Mouse (Mus musculus): Measurements from ENCODE around the gene Cit. TPM values are rescaled to one million over a fixed set of nuclear protein-coding genes. Genes with fewer than 3 reads are reported as not detected.

Cit gene
- polyA plus RNA-seq, 1 experiment from 2014 or later: 30.7 TPM

GRCm38 (mm10) chr5:116036465-116036864 is 191.4 kb downstream of the Cit start:
- no peak for DNase-seq (ENCODE audit: low spot score, missing footprints)
- Histone ChIP-seq H3K27ac (ENCODE audit: low read depth, low read length) (no peak overlapping the region), H3K9me3 (ENCODE audit: control insufficient read depth, low read length) (no peaks in the 10 kb centered on the region), H3K27me3 (ENCODE audit: control insufficient read depth, insufficient read depth, low read length) (no peaks in the 10 kb centered on the region), H3K36me3 (ENCODE audit: control insufficient read depth, insufficient read depth, low read length) (no peaks in the 10 kb centered on the region), H3K4me2 (no peak overlapping the region), H3K4me1 (ENCODE audit: control insufficient read depth, insufficient read depth, low read length) (peaks cover 4% of the 10 kb centered on the region; the same call in 1 of the 2 replicates), H3K9ac (ENCODE audit: low read length) (no peak overlapping the region), H3K4me3 (ENCODE audit: low read depth, low read length) (no peak overlapping the region)
- 55% methylated on average over 16 of the region's 16 CpGs for WGBS
- no peak for ATAC-seq (ENCODE audit: low FRiP score)

GRCm38 (mm10) chr5:116037731-116038130 is 192.7 kb downstream of the Cit start:
- 73% methylated on average over 11 of the region's 12 CpGs for WGBS
- H3K9ac ChIP-seq (ENCODE audit: low read length): no peak overlapping the region
- ATAC-seq (ENCODE audit: low FRiP score) (no peak), DNase-seq (ENCODE audit: low spot score, missing footprints) (no peak)
- no peak overlapping the region for H3K4me2 ChIP-seq
- no peak overlapping the region for H3K4me3 ChIP-seq (ENCODE audit: low read depth, low read length)
- H3K36me3 ChIP-seq (ENCODE audit: control insufficient read depth, insufficient read depth, low read length): no peaks in the 10 kb centered on the region
- H3K27ac ChIP-seq (ENCODE audit: low read depth, low read length): no peak overlapping the region
- H3K4me1 ChIP-seq (ENCODE audit: control insufficient read depth, insufficient read depth, low read length): peaks cover 4% of the 10 kb centered on the region; the same call in 1 of the 2 replicates
- H3K9me3 ChIP-seq (ENCODE audit: control insufficient read depth, low read length): no peaks in the 10 kb centered on the region
- no peaks in the 10 kb centered on the region for H3K27me3 ChIP-seq (ENCODE audit: control insufficient read depth, insufficient read depth, low read length)

- peaks cover 4% of the 10 kb centered on the region; the same call in 1 of the 2 replicates for H3K4me1 ChIP-seq (ENCODE audit: control insufficient read depth, insufficient read depth, low read length)
- H3K27ac ChIP-seq (ENCODE audit: low read depth, low read length): no peak overlapping the region
- H3K4me3 ChIP-seq (ENCODE audit: low read depth, low read length): no peak overlapping the region
- H3K36me3 ChIP-seq (ENCODE audit: control insufficient read depth, insufficient read depth, low read length): no peaks in the 10 kb centered on the region
- no peaks in the 10 kb centered on the region for H3K9me3 ChIP-seq (ENCODE audit: control insufficient read depth, low read length)
- ATAC-seq (ENCODE audit: low FRiP score) (no peak), DNase-seq (ENCODE audit: low spot score, missing footprints) (peak; percentile 45)
- no peak overlapping the region for H3K4me2 ChIP-seq
- WGBS: 31% methylated on average over 11 of the region's 11 CpGs
- H3K27me3 ChIP-seq (ENCODE audit: control insufficient read depth, insufficient read depth, low read length): no peaks in the 10 kb centered on the region
- no peak overlapping the region for H3K9ac ChIP-seq (ENCODE audit: low read length)
These were observed 194.6 kb downstream of the Cit start for GRCm38 (mm10) chr5:116039706-116040105.

- peak; percentile 64 for DNase-seq (ENCODE audit: low spot score, missing footprints)
- Histone ChIP-seq H3K4me3 (ENCODE audit: low read depth, low read length) (no peak overlapping the region), H3K9ac (ENCODE audit: low read length) (no peak overlapping the region), H3K36me3 (ENCODE audit: control insufficient read depth, insufficient read depth, low read length) (no peaks in the 10 kb centered on the region), H3K4me1 (ENCODE audit: control insufficient read depth, insufficient read depth, low read length) (no peaks in the 10 kb centered on the region), H3K4me2 (no peak overlapping the region), H3K27ac (ENCODE audit: low read depth, low read length) (no peak overlapping the region), H3K9me3 (ENCODE audit: control insufficient read depth, low read length) (no peaks in the 10 kb centered on the region), H3K27me3 (ENCODE audit: control insufficient read depth, insufficient read depth, low read length) (no peaks in the 10 kb centered on the region)
- 38% methylated on average over 7 of the region's 7 CpGs for WGBS
- no peak for ATAC-seq (ENCODE audit: low FRiP score)
These were observed 197.2 kb downstream of the Cit start for GRCm38 (mm10) chr5:116042241-116042640.

- 87% methylated on average over 8 of the region's 8 CpGs for WGBS
These were observed 200.5 kb downstream of the Cit start for GRCm38 (mm10) chr5:116045581-116045980.

GRCm38 (mm10) chr5:116046246-116046645 is 201.2 kb downstream of the Cit start:
- no peak overlapping the region for H3K9ac ChIP-seq (ENCODE audit: low read length)
- no peaks in the 10 kb centered on the region for H3K27me3 ChIP-seq (ENCODE audit: control insufficient read depth, insufficient read depth, low read length)
- H3K36me3 ChIP-seq (ENCODE audit: control insufficient read depth, insufficient read depth, low read length): no peaks in the 10 kb centered on the region
- 77% methylated on average over 4 of the region's 4 CpGs for WGBS
- H3K4me2 ChIP-seq: no peak overlapping the region
- H3K4me3 ChIP-seq (ENCODE audit: low read depth, low read length): no peak overlapping the region
- H3K9me3 ChIP-seq (ENCODE audit: control insufficient read depth, low read length): no peaks in the 10 kb centered on the region
- ATAC-seq (ENCODE audit: low FRiP score): no peak
- no peak for DNase-seq (ENCODE audit: low spot score, missing footprints)
- no peak overlapping the region for H3K27ac ChIP-seq (ENCODE audit: low read depth, low read length)
- H3K4me1 ChIP-seq (ENCODE audit: control insufficient read depth, insufficient read depth, low read length): no peaks in the 10 kb centered on the region

More at GRCm38 (mm10) chr5:116045581-116045980, 200.5 kb downstream of the Cit start:
- ATAC-seq (ENCODE audit: low FRiP score) (no peak), DNase-seq (ENCODE audit: low spot score, missing footprints) (no peak)
- no peaks in the 10 kb centered on the region for H3K36me3 ChIP-seq (ENCODE audit: control insufficient read depth, insufficient read depth, low read length)
- no peak overlapping the region for H3K9ac ChIP-seq (ENCODE audit: low read length)
- H3K4me2 ChIP-seq: no peak overlapping the region
- no peaks in the 10 kb centered on the region for H3K4me1 ChIP-seq (ENCODE audit: control insufficient read depth, insufficient read depth, low read length)
- no peaks in the 10 kb centered on the region for H3K9me3 ChIP-seq (ENCODE audit: control insufficient read depth, low read length)
- no peak overlapping the region for H3K27ac ChIP-seq (ENCODE audit: low read depth, low read length)
- no peaks in the 10 kb centered on the region for H3K27me3 ChIP-seq (ENCODE audit: control insufficient read depth, insufficient read depth, low read length)
- no peak overlapping the region for H3K4me3 ChIP-seq (ENCODE audit: low read depth, low read length)

GRCm38 (mm10) chr5:116048321-116048720 is 203.2 kb downstream of the Cit start:
- Histone ChIP-seq H3K27ac (ENCODE audit: low read depth, low read length) (no peak overlapping the region), H3K4me3 (ENCODE audit: low read depth, low read length) (no peak overlapping the region), H3K27me3 (ENCODE audit: control insufficient read depth, insufficient read depth, low read length) (no peaks in the 10 kb centered on the region), H3K4me1 (ENCODE audit: control insufficient read depth, insufficient read depth, low read length) (no peaks in the 10 kb centered on the region), H3K9ac (ENCODE audit: low read length) (no peak overlapping the region), H3K9me3 (ENCODE audit: control insufficient read depth, low read length) (no peaks in the 10 kb centered on the region), H3K4me2 (no peak overlapping the region), H3K36me3 (ENCODE audit: control insufficient read depth, insufficient read depth, low read length) (no peaks in the 10 kb centered on the region)
- ATAC-seq (ENCODE audit: low FRiP score): no peak
- 99% methylated on average over 3 of the region's 3 CpGs for WGBS
- no peak for DNase-seq (ENCODE audit: low spot score, missing footprints)

- H3K4me3 ChIP-seq (ENCODE audit: low read depth, low read length): no peak overlapping the region
- H3K9ac ChIP-seq (ENCODE audit: low read length): no peak overlapping the region
- H3K36me3 ChIP-seq (ENCODE audit: control insufficient read depth, insufficient read depth, low read length): no peaks in the 10 kb centered on the region
- no peak overlapping the region for H3K27ac ChIP-seq (ENCODE audit: low read depth, low read length)
- ATAC-seq (ENCODE audit: low FRiP score) (no peak), DNase-seq (ENCODE audit: low spot score, missing footprints) (no peak)
- H3K27me3 ChIP-seq (ENCODE audit: control insufficient read depth, insufficient read depth, low read length): no peaks in the 10 kb centered on the region
- H3K9me3 ChIP-seq (ENCODE audit: control insufficient read depth, low read length): no peaks in the 10 kb centered on the region
- no peak overlapping the region for H3K4me2 ChIP-seq
- WGBS: 83% methylated on average over 4 of the region's 4 CpGs
- H3K4me1 ChIP-seq (ENCODE audit: control insufficient read depth, insufficient read depth, low read length): no peaks in the 10 kb centered on the region
These were observed 204.7 kb downstream of the Cit start for GRCm38 (mm10) chr5:116049821-116050220.

- DNase-seq (ENCODE audit: low spot score, missing footprints): no peak
- no peaks in the 10 kb centered on the region for H3K27me3 ChIP-seq (ENCODE audit: control insufficient read depth, insufficient read depth, low read length)
- ATAC-seq (ENCODE audit: low FRiP score): no peak
- no peak overlapping the region for H3K9ac ChIP-seq (ENCODE audit: low read length)
- H3K4me1 ChIP-seq (ENCODE audit: control insufficient read depth, insufficient read depth, low read length): no peaks in the 10 kb centered on the region
- no peak overlapping the region for H3K4me3 ChIP-seq (ENCODE audit: low read depth, low read length)
- WGBS: 85% methylated on average over 5 of the region's 5 CpGs
- H3K36me3 ChIP-seq (ENCODE audit: control insufficient read depth, insufficient read depth, low read length): no peaks in the 10 kb centered on the region
- no peak overlapping the region for H3K27ac ChIP-seq (ENCODE audit: low read depth, low read length)
- H3K9me3 ChIP-seq (ENCODE audit: control insufficient read depth, low read length): no peaks in the 10 kb centered on the region
- no peak overlapping the region for H3K4me2 ChIP-seq
These were observed 207.1 kb downstream of the Cit start for GRCm38 (mm10) chr5:116052171-116052570.

- DNase-seq (ENCODE audit: low spot score, missing footprints): no peak
- 50% methylated on average over 6 of the region's 6 CpGs for WGBS
- no peak for ATAC-seq (ENCODE audit: low FRiP score)
- H3K9me3 ChIP-seq (ENCODE audit: control insufficient read depth, low read length): no peaks in the 10 kb centered on the region
- H3K36me3 ChIP-seq (ENCODE audit: control insufficient read depth, insufficient read depth, low read length): no peaks in the 10 kb centered on the region
- H3K4me2 ChIP-seq: no peak overlapping the region
- no peak overlapping the region for H3K4me3 ChIP-seq (ENCODE audit: low read depth, low read length)
- no peaks in the 10 kb centered on the region for H3K4me1 ChIP-seq (ENCODE audit: control insufficient read depth, insufficient read depth, low read length)
- H3K27me3 ChIP-seq (ENCODE audit: control insufficient read depth, insufficient read depth, low read length): no peaks in the 10 kb centered on the region
- H3K27ac ChIP-seq (ENCODE audit: low read depth, low read length): no peak overlapping the region
- H3K9ac ChIP-seq (ENCODE audit: low read length): no peak overlapping the region
These were observed 207.7 kb downstream of the Cit start for GRCm38 (mm10) chr5:116052826-116053225.
